Mouse (Mus musculus) liver, embryonic 16.5 days (tissue): ENCODE results near the gene Gm44973. TPM values are rescaled to one million over a fixed set of nuclear protein-coding genes. Genes with fewer than 3 reads are reported as not detected.
A peak's percentile ranks its signal among the peaks of the same experiment; 100 is the strongest.

Experiments
- ATAC-seq: fragments of 200-750 bp; cut with Nextera tagmentation; 2 replicates; pipeline ENCODE4 v1.8.0; 2017; ENCODE audit warnings: low read depth, mild to moderate bottlenecking, moderate number of reproducible peaks, moderate library complexity
- H3K27ac ChIP-seq: fragments of 300-500 bp; sonication (generic); 2 replicates; pipeline ENCODE4 v1.5.1; 2014; ENCODE audit warnings: mild to moderate bottlenecking, low read length
- H3K27me3 ChIP-seq: fragments of 300-500 bp; sonication (generic); 2 replicates; pipeline ENCODE4 v1.6.1; 2014; ENCODE audit warnings: low read depth, low read length, mixed read lengths; ENCODE audit not compliant: control insufficient read depth, insufficient read depth
- H3K36me3 ChIP-seq: fragments of 300-500 bp; sonication (generic); 2 replicates; pipeline ENCODE4 v1.6.1; 2014; ENCODE audit warnings: mild to moderate bottlenecking; ENCODE audit not compliant: control insufficient read depth, insufficient read depth
- H3K4me1 ChIP-seq: fragments of 300-500 bp; sonication (generic); 2 replicates; pipeline ENCODE4 v1.6.1; 2014; ENCODE audit warnings: low read depth, low read length, mixed read lengths; ENCODE audit not compliant: control insufficient read depth
- H3K4me2 ChIP-seq: fragments of 300-500 bp; sonication (generic); 2 replicates; pipeline ENCODE4 v1.6.1; 2014; ENCODE audit warnings: low read depth, low read length, mixed read lengths
- H3K4me3 ChIP-seq: fragments of 300-500 bp; sonication (generic); 2 replicates; pipeline ENCODE4 v1.5.1; 2014; ENCODE audit warnings: low read depth, mild to moderate bottlenecking, low read length
- H3K9ac ChIP-seq: fragments of 300-500 bp; sonication (generic); 2 replicates; pipeline ENCODE4 v1.6.1; 2014; ENCODE audit warnings: low read depth, low read length
- H3K9me3 ChIP-seq: fragments of 300-500 bp; sonication (generic); replicated peaks from 2 replicates; pipeline ENCODE4 v1.6.1; 2016; ENCODE audit warnings: low read length; ENCODE audit not compliant: control insufficient read depth
- WGBS: fragments of 180-500 bp; shearing (Covaris S2); extraction: QIAGEN DNeasy Blood & Tissue Kit; methylation state at CpG from one replicate; pipeline ENCODE4 v1.1.7; 2014; ENCODE audit not compliant: insufficient replicate concordance; 5-methylcytosine and 5-hydroxymethylcytosine counted together
- polyA plus RNA-seq: library from polyadenylated mRNA; unstranded; fragments of >200 nt; fragmentation: Nextera tagmentation; extraction: Ambion mirVana; gene quantifications from 2 replicates; pipeline ENCODE4 v1.2.1, GENCODE M21; 2015

The Gm44973 gene
- polyA plus RNA-seq, 1 experiment from 2014 or later = 0.58 TPM

DNA sequence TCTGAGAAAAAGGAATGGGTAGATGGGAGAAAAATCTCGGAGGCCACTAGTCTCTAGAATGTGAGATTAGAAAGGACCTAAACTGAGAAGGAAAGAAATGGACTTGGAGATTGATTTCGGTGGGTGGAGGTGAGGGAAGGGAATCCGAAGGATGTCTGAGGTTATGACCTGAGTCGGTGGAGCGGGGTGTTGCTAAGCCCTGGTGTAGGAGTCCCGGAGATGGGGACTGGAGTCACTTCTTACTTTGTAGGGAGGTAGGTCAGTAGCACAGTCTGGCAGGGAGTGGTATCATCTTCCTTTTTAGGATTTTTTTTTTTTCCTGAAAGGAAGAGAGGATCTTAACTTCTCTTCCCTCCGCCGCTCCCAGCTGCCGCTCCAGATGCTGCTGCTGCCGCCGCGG is 37.1 kb downstream of the Gm44973 start:
- Histone ChIP-seq H3K36me3 (no peaks in the 10 kb centered on the region), H3K27me3 (peaks cover 89% of the 10 kb centered on the region), H3K27ac (no peak overlapping the region), H3K4me2 (0 out of 2 replicates have a peak overlapping the region, but pooled peaks have one; percentile 4), H3K9ac (no peak overlapping the region), H3K4me3 (peak overlapping the region; percentile 62), H3K9me3 (no peaks in the 10 kb centered on the region), H3K4me1 (peaks cover 4% of the 10 kb centered on the region)
- WGBS = 4% methylated on average over 12 of the region's 12 CpGs
- no peak for ATAC-seq

DNA sequence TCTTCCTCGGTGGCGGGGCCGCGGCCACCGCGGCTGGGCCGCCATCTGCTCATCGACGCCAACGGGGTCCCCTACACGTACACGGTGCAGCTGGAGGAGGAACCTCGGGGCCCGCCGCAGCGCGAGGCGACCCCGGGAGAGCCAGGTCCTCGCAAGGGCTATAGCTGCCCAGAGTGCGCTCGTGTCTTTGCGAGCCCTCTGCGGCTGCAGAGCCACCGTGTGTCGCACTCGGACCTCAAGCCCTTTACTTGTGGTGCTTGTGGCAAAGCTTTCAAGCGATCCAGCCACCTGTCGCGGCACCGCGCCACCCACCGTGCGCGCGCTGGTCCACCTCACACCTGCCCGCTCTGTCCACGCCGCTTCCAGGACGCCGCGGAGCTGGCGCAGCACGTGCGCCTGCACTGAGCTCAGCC is 37.6 kb downstream of the Gm44973 start:
- no peaks in the 10 kb centered on the region for H3K36me3 ChIP-seq
- 0 out of 2 replicates have a peak overlapping the region, but pooled peaks have one; percentile 4 for H3K4me2 ChIP-seq
- ATAC-seq = no peak
- peak overlapping the region; percentile 1; the same call in 1 of the 2 replicates for H3K4me3 ChIP-seq
- no peak overlapping the region for H3K9ac ChIP-seq
- no peak overlapping the region for H3K27ac ChIP-seq
- H3K4me1 ChIP-seq = peaks cover 4% of the 10 kb centered on the region
- H3K9me3 ChIP-seq = no peaks in the 10 kb centered on the region
- 3% methylated on average over 45 of the region's 45 CpGs for WGBS
- H3K27me3 ChIP-seq = peaks cover 94% of the 10 kb centered on the region

DNA sequence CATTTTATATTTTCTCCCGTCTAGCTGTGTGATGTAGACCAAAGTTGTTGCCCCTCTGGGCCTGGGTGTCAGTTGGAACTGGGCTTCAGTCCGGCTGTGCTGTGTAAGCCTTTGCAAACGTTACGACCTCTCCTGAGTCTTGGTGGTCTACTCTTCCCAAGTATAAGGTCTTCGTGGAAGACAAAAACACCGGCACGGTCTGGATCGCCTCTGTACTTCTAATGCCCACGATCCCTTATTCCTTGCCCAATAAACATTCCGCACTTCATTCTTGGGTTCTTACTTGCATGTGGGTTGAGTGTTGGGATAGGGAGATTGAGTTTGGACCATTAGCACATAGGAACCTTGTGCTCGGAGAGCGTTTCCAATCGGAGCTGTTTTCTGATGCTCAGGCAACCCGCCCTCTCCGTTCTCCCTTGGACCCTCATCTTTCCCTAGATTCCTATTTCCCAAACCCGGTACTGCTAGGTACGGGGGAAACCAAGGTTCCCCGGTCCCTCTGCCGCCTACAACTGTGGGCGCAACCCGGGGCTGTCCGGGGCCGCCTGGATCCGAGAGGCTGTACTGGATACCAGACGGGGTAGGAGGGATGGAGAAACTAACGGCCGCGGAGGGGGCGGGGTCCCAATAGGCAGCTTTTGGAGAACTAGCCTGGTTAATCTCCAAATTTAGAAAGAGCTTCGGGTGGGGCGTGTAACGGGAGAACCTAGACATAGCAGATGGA is 38.3 kb downstream of the Gm44973 start:
- no peak for ATAC-seq
- Histone ChIP-seq H3K9ac (no peak overlapping the region), H3K4me2 (peak overlapping the region; percentile 28), H3K27me3 (peaks cover 98% of the 10 kb centered on the region), H3K9me3 (no peaks in the 10 kb centered on the region), H3K27ac (no peak overlapping the region), H3K36me3 (no peaks in the 10 kb centered on the region), H3K4me1 (peaks cover 4% of the 10 kb centered on the region), H3K4me3 (peak overlapping the region; percentile 34)
- WGBS = 9% methylated on average over 32 of the region's 32 CpGs

DNA sequence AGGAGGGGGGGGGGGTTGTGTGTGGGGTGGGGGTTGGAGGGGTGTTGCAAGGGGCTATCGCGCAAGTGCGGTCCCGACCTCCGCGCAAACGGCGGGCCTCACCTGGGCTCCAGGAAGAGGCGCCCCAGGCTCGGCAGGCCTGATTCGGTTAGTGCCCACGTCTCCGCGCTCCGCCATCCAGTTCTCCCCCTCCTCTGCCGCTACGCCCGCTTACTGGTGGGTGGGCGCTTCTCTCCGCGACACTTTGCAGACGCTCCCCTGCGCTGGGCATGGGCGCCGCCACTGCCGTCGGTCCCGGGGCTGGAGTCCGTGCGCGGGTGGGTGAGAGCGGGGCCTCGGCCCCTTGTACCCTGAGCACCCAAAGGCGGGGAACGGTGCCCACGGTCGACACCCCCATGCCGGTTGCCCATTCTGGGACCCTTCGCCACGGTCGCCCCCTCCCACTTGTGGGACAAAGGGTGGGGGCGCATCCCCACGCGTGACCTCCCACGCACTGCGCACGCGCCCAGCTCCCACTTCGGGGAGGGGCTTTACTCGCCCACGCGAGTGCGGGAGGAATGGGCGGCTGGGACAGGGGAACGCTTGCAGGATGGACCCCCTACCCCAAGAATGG is 41.5 kb downstream of the Gm44973 start:
- peaks cover 13% of the 10 kb centered on the region for H3K4me1 ChIP-seq
- no peak overlapping the region for H3K9ac ChIP-seq
- no peaks in the 10 kb centered on the region for H3K9me3 ChIP-seq
- 7% methylated on average over 49 of the region's 55 CpGs for WGBS
- H3K4me2 ChIP-seq = peak overlapping the region; percentile 38
- no peaks in the 10 kb centered on the region for H3K36me3 ChIP-seq
- no peak for ATAC-seq
- peak overlapping the region; percentile 32 for H3K4me3 ChIP-seq
- peaks cover 68% of the 10 kb centered on the region for H3K27me3 ChIP-seq
- H3K27ac ChIP-seq = no peak overlapping the region

DNA sequence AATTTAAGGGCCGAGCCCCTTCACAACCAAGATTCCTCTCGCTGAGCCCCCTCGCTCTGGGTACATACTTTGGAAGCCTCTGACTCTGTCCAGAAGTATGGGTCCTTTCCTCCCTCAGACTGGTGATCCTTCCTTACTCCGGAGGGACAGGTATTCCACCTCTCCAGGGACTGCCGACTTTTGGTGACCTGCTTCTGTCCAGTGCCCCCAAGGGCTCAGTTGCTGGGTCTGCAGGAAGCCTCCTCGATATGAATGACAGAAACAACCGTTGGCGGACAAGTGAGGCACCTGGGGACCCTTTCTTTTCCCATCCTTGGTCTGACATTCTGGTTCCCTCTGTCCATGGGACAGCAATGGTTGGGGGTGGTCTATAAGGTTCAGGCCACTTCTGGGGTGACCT is 42.1 kb downstream of the Gm44973 start:
- Histone ChIP-seq H3K9ac (no peak overlapping the region), H3K27ac (no peak overlapping the region), H3K4me3 (no peak overlapping the region), H3K27me3 (peaks cover 62% of the 10 kb centered on the region), H3K4me1 (peaks cover 10% of the 10 kb centered on the region), H3K36me3 (no peaks in the 10 kb centered on the region), H3K4me2 (no peak overlapping the region), H3K9me3 (no peaks in the 10 kb centered on the region)
- WGBS = 26% methylated on average over 8 of the region's 8 CpGs
- ATAC-seq = no peak

DNA sequence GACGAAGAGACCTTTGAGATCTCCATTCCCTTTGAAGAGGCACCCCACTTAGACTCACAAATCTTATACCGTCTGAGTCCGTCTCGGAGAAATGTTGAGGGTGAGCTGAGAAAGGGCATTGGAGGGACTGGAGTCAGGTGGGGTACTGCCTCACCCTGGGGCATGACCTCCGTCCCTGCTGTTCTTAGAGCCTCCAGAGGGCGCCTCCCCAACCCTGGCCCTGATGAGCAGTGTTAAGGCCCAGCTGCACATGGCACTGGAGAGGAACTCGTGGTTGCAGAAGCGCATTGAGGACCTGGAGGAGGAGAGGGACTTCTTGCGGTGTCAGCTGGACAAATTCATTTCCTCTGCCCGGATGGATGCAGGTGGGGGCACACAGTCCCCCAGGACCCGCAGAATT is 42.5 kb downstream of the Gm44973 start:
- Histone ChIP-seq H3K9me3 (no peaks in the 10 kb centered on the region), H3K36me3 (no peaks in the 10 kb centered on the region), H3K4me1 (peaks cover 10% of the 10 kb centered on the region), H3K27me3 (peaks cover 58% of the 10 kb centered on the region), H3K27ac (no peak overlapping the region), H3K4me2 (no peak overlapping the region), H3K4me3 (no peak overlapping the region), H3K9ac (no peak overlapping the region)
- no peak for ATAC-seq
- WGBS = 24% methylated on average over 11 of the region's 11 CpGs

DNA sequence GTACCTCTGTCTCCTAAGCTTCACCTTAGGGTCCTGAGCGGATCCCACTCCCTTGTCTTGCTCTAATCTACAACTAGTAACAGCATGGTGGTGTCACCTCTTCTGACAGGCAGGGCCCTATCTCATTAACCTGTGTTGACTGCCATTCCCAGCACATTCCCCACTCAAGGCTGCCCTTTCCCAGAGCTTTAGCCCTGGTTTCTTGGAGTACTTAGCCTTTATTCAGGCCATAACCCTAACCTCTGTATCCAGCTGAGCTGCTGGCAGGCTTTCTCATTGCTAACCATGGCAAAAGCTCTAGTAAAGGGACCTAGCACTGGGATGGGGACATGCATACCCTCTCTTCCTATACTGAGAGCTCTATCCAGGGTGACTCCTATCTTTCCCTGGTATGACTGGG is 43.3 kb downstream of the Gm44973 start:
- Histone ChIP-seq H3K4me3 (no peak overlapping the region), H3K4me1 (peaks cover 13% of the 10 kb centered on the region), H3K4me2 (no peak overlapping the region), H3K27ac (no peak overlapping the region), H3K9me3 (no peaks in the 10 kb centered on the region), H3K27me3 (peaks cover 49% of the 10 kb centered on the region), H3K9ac (no peak overlapping the region), H3K36me3 (no peaks in the 10 kb centered on the region)
- ATAC-seq = no peak
- 67% methylated on average over 1 of the region's 1 CpGs for WGBS

DNA sequence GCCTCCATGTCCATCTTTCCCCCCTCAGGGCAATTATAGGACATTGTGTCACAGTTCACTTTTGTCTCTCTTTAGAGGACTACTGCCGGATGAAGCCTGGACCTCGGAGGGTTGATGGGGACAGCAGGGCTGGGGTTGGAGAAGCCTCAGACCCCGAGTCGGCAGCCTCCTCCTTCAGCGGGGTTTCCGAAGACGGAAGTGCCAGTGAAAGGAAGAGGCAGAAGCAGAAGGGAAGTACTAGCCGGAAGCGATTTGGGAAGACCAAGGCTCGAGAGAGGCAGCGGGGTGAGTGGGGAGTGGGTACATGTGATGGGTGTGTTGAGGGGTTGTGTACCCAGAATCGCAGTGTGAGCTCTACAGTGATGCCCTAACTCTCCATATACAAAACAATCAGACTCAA is 44.1 kb downstream of the Gm44973 start:
- Histone ChIP-seq H3K27me3 (peaks cover 42% of the 10 kb centered on the region), H3K4me1 (peaks cover 20% of the 10 kb centered on the region), H3K4me3 (no peak overlapping the region), H3K36me3 (no peaks in the 10 kb centered on the region), H3K9ac (no peak overlapping the region), H3K27ac (no peak overlapping the region), H3K4me2 (no peak overlapping the region), H3K9me3 (no peaks in the 10 kb centered on the region)
- no peak for ATAC-seq
- WGBS = 76% methylated on average over 12 of the region's 12 CpGs

DNA sequence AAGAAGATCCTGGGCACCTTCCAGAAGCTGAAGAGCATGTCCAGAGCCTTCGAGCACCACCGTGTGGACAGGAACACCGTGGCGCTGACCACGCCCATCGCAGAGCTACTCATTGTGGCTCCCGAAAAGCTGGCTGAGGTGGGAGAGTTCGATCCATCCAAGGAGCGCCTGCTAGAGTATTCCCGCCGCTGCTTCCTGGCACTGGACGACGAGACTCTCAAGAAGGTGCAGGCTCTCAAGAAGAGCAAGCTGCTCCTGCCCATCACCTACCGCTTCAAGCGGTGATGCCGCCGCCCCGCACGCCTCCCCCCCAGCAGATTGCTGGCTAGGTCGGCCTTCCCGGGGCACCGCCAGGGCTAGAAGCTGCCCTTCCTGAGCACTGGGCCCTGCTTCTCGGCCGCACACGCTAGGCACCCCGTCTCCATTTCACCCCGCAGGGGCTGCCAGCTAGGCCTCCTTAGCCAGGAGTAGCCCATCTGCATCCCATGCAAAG is 45.0 kb downstream of the Gm44973 start:
- Histone ChIP-seq H3K9ac (peak overlapping the region; percentile 94), H3K4me1 (peaks cover 23% of the 10 kb centered on the region), H3K36me3 (no peaks in the 10 kb centered on the region), H3K4me2 (peak overlapping the region; percentile 98), H3K27me3 (peaks cover 33% of the 10 kb centered on the region), H3K27ac (peak overlapping the region; percentile 99), H3K4me3 (peak overlapping the region; percentile 78), H3K9me3 (no peaks in the 10 kb centered on the region)
- WGBS = 4% methylated on average over 27 of the region's 27 CpGs
- ATAC-seq = no peak
